ENCODE assay signal across 8 mouse cellular contexts in the genomic region with DNA sequence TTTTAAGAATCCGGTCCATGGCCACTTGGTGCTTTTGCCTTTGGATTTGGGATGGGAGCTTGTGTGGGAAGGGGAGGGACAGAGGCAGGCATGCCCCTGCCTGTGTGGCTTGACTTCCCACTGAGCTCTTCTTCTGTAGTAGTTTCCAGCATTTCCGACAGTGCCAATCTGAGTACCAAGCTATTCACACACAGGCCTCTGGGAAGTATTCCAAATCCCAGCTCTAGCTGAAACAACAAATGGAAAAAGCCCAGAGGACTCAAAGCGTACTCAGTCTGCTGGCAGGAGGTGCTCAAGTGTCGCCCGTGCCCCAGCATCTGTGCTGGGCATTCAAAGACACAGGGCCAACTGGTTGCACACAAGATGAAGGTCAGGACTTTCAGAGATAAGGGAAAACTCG.
DNase-seq lines count a peak whose midpoint lies in the region; ATAC-seq and TF ChIP-seq lines count a peak whose summit lies in the region.
"Had no signal": no experiment of that assay in that cellular context is flagged by ENCODE, and none has a peak within 500 bp of the region (broad histone marks: within the 10 kb centered on the region; RNA-seq: fewer than 3 reads in every experiment).

No protein-coding gene starts in this region.

- H3K36me3 ChIP-seq in midbrain, postnatal 0 days (ENCODE audit: insufficient read depth, low read length): no peaks in the 10 kb centered on the region
- H3K36me3 ChIP-seq: heart, embryonic 15.5 days had no signal

- no peak overlapping the region for H3K27ac ChIP-seq in midbrain, postnatal 0 days (ENCODE audit: low read depth, low read length)
- H3K27ac ChIP-seq: heart, embryonic 15.5 days had no signal

- TF ChIP-seq POLR2A in lung, adult 2 months (IDR thresholded peaks at IDR 0.05; ENCODE audit: borderline replicate concordance, extremely low read depth, low read depth, low read length): no peak

- no peaks in the 10 kb centered on the region for H3K9me3 ChIP-seq in midbrain, postnatal 0 days (ENCODE audit: low read length)
- H3K9me3 ChIP-seq: heart, embryonic 15.5 days had no signal

- H3K27me3 ChIP-seq in midbrain, postnatal 0 days (ENCODE audit: insufficient read depth, low read length): no peaks in the 10 kb centered on the region
- H3K27me3 ChIP-seq: heart, embryonic 15.5 days had no signal

- H3K4me3 ChIP-seq in lung, adult 2 months (replicated peaks; ENCODE audit: extremely low read depth, low read depth, low read length): no peak overlapping the region
- no peak overlapping the region for H3K4me3 ChIP-seq in midbrain, postnatal 0 days (ENCODE audit: low read depth, low read length)
- H3K4me3 ChIP-seq: heart, embryonic 15.5 days had no signal

- no peak overlapping the region for H3K9ac ChIP-seq in midbrain, postnatal 0 days (replicated peaks; ENCODE audit: low read length, poor library complexity, severe bottlenecking)
- H3K9ac ChIP-seq: heart, embryonic 15.5 days had no signal

- WGBS in lung, adult 2 months: 49% methylated on average over 6 of the region's 6 CpGs
- 50% methylated on average over 6 of the region's 6 CpGs for WGBS in midbrain, postnatal 0 days

- DNase-seq in lung, postnatal 25 days (ENCODE audit: low spot score): peak; percentile 9
- no peak for DNase-seq in lung, adult 2 months
- peak; percentile 57 to 66 for DNase-seq in cerebellum, postnatal 10 days
- peak; percentile 9 for DNase-seq in heart, postnatal 4 days
- peak; percentile 76 for DNase-seq in midbrain, postnatal 0 days (ENCODE audit: low spot score)
- no peak for DNase-seq in urinary bladder, adult 2 months (ENCODE audit: low spot score)
- no peak for DNase-seq in embryo, embryonic 9.5 days (ENCODE audit: extremely low spot score)

- no peak for TF ChIP-seq CTCF in lung, adult 2 months (IDR thresholded peaks at IDR 0.05; ENCODE audit: insufficient read depth, low read length)
- TF ChIP-seq CTCF in midbrain, postnatal 0 days (IDR thresholded peaks at IDR 0.05): no peak

- H3K4me1 ChIP-seq in lung, adult 2 months (ENCODE audit: control insufficient read depth, insufficient read depth, low read length): no peaks in the 10 kb centered on the region
- H3K4me1 ChIP-seq in midbrain, postnatal 0 days (ENCODE audit: insufficient read depth, low read length): no peaks in the 10 kb centered on the region
- H3K4me1 ChIP-seq: heart, embryonic 15.5 days had no signal

- ATAC-seq in midbrain, postnatal 0 days (ENCODE audit: low FRiP score): peak; percentile 70

- no peak overlapping the region for H3K4me2 ChIP-seq in midbrain, postnatal 0 days (ENCODE audit: low read depth, low read length, poor library complexity, severe bottlenecking)
- H3K4me2 ChIP-seq: heart, embryonic 15.5 days had no signal

Comparison
In these comparisons a context has a peak if more than half of its experiments do, and no peak if none do; other contexts are left out.
1. DNase-seq: peak in lung, postnatal 25 days (single experiment), cerebellum, postnatal 10 days (2 of 2), heart, postnatal 4 days (single experiment) and midbrain, postnatal 0 days (single experiment); none in lung, adult 2 months (single experiment), urinary bladder, adult 2 months (single experiment) and embryo, embryonic 9.5 days (single experiment).